Mouse (Mus musculus) urinary bladder, postnatal 4 days (tissue): ENCODE results near the gene Caprin1.

Experiments
- DNase-seq, 2 experiments: peaks; one replicate each; pipeline ENCODE4 v3.0.0; 2021 to 2022; ENCODE audit warnings: low spot score in 2 of 2

Caprin1 gene

DNA sequence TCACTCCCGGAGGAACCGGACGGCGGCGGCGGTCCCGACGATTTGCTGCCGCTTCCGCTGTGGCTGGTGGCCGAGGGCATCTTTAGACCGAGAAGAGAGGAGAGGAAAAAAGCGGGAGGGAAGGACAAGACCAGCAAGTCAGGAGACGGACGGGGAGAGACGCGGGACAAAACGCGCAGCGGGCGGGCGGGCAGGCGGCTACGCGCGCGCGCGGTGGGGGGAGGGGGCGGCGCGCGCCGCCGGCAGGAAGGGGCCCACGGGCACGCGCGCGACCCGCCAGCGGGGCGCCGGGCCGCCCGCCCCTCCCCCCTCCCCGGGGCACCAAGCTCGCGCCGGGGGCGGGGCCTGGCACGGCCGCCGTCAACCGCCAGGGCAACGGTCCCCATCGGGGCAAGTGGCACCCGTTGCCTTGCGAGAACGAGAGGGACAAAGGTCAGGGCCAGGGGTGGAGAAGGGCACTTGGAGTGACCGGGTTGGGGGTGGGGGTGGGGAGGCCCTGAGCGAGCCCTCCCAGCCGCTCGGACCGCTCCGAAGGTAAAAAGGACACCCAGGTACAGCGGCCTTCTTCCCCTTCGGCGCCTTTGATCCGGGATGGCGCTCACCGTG lies 485 bp downstream of the Caprin1 start:
- DNase-seq: peak; percentile 75

GRCm38 (mm10) chr2:103796211-103796860 lies 1.1 kb downstream of the Caprin1 start:
- peak; percentile 35 to 60 for DNase-seq

- peak; percentile 64 to 75 for DNase-seq
Observed at GRCm38 (mm10) chr2:103795843-103796210, 1.6 kb downstream of the Caprin1 start.

GRCm38 (mm10) chr2:103792009-103792408 lies 5.4 kb downstream of the Caprin1 start:
- DNase-seq: no peak

- DNase-seq: no peak
Observed at GRCm38 (mm10) chr2:103785735-103786134, 11.7 kb downstream of the Caprin1 start.

- no peak for DNase-seq
Observed at GRCm38 (mm10) chr2:103784621-103785020, 12.8 kb downstream of the Caprin1 start.

GRCm38 (mm10) chr2:103762492-103762891 lies 35.0 kb downstream of the Caprin1 start:
- DNase-seq: no peak

- DNase-seq: no peak
Observed at GRCm38 (mm10) chr2:103761993-103762392, 35.5 kb downstream of the Caprin1 start.

- DNase-seq: peak; percentile 96 to 98
Observed at GRCm38 (mm10) chr2:103760906-103761716, 36.3 kb downstream of the Caprin1 start, which contains the start of gene Nat10. Nat10 (minus strand) TSS chr2:103761270.

- no peak for DNase-seq
Observed at GRCm38 (mm10) chr2:103760421-103760820, 37.0 kb downstream of the Caprin1 start.

DNA sequence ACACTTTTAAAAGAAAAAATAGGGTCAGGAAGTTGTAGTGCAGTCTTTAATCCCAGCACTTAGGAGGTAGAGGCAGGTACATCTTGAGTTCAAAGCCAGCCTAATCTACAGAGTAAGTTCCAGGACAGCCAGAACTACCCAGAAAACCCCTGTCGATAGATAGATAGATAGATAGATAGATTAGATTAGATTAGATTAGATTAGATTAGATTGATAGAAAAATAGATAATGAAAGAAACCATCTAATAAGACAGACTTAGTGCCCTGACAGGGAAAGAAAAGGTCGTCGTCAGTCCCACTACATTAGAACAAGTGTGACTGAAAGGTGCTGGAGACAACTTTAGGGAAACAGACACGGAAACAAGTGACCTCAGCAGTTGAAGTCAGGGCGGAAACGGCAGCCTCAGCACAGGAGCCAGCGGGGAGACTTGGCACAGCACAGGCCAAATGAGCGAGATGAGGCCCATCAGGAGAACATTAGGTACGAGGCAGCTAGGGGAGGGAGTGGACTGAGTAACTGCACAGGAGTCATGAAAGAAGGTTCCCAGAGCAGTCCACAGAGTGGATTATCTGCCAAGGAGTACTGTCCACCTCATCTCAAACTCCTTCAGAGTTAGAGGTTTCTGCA lies 41.9 kb downstream of the Caprin1 start:
- DNase-seq: no peak

- DNase-seq: no peak
Observed at GRCm38 (mm10) chr2:103754614-103755013, 42.8 kb downstream of the Caprin1 start.

DNA sequence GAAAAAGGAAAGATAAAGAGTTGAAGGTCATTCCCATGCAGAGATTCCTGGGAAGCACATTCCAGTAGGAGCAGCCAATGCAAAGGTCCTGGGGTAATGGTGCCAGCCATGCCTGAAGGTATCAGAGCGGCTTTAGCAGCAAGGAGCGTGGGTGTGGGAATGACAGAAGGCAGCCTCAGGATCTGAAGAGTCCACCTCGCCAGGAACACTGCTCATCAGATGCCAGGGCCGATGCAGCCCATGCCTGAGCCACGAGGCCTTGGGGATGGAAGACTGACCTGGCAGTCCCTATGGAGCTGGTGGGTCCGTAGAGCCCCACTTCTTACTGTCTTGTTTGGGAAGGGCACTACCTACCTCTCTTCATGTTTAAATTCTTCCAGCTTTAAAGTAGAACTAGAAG lies 45.7 kb downstream of the Caprin1 start:
- no peak for DNase-seq

GRCm38 (mm10) chr2:103749091-103749490 lies 48.4 kb downstream of the Caprin1 start:
- no peak for DNase-seq

DNA sequence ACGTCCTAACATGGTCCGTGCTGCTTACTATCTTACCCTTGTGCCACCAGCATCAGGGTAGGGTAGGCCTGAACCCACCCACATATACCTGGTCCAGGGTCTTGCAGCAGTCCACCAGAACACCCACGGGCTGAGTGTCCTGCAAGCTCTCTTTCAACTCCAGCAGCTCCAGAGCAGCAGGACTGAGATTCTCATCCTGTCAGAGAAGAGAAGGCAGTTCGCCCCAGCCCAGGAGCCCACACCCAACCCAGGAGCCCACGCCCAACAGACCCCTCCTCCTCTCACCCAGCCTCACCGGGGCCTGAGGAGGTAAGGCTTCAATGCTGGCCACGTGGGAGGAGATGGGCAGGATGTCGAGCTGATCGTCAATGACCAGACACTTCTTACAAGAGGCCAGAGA lies 49.6 kb downstream of the Caprin1 start:
- no peak for DNase-seq

DNA sequence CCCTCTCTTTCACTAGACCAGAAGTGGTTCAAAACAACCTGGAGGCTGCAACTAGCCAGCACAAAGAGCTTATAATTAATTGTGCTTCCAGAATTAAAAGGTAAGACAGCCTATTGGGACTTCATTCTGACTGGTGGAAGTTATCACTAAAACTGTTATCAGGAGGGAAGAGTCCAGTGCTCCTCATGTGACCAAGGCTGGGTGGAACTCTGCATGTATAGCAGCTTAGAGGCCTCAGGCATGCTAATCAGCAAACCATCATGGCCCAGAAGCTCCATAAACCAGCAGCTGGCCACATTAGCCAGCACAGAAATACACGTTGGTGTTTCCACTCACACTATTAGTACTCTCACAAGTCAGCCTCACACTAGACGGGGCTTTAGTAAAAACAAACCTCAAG lies 50.7 kb downstream of the Caprin1 start:
- DNase-seq: no peak

- DNase-seq: peak in 1 of 2 experiments; percentile 42
Observed at GRCm38 (mm10) chr2:103746096-103746495, 51.4 kb downstream of the Caprin1 start.

DNA sequence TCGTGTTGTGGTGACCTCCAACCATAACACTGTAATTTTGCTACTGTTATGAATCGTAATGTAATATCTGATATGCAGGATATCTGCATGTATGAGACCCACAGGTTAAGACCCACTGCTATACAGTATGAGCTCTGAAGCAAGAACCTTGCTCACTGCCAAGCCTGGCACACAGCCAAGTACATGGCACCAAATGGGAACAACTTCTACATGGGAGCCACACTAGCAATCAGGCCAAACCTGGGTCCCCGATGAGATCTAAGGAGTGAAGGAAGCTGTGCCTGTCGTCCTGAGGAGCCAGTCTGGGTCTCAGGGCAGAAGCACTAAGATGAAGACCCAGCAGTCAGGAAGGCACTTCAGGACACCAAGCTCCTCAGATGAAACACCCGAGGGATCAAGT lies 52.0 kb downstream of the Caprin1 start:
- DNase-seq: peak in 1 of 2 experiments; percentile 58

DNA sequence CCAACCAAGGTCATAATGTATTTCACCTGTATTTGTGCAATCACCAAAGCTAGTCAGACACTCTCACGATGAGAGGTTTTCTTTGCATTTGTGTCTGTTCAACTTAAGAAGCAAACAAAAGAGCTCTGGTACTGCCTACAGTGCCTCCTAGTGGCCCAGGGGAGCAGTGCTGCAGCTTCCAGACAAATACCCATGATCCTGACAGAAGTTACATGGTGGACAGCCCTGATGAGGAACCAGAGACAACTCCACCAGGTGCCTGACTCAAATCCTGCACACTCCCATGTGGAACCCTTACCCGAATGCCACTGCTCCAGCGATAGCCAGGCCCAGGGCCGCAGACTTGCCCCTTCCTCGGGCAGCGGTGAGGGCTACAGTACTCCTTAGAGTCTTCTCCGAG lies 53.5 kb downstream of the Caprin1 start:
- peak; percentile 27 to 65 for DNase-seq

DNA sequence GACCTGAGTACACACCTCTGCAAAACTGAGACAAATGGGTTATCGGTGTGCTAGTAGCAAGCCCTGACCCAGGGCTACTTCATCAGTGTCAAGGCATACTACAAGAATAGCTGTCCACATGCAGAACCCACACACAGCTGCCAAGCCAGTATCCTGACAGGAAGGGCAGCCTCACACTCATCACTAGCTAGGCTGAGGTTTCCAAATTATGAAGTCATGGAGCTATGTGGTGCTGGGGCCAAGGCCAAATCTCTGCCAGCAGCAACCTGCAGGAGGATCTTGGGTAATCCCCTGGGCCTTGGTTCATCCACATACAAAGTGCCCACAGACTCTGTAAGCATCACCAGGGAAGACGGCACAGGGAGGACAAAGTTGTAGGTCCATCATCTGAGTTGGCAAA lies 53.9 kb downstream of the Caprin1 start:
- peak in 1 of 2 experiments; percentile 14 for DNase-seq

DNA sequence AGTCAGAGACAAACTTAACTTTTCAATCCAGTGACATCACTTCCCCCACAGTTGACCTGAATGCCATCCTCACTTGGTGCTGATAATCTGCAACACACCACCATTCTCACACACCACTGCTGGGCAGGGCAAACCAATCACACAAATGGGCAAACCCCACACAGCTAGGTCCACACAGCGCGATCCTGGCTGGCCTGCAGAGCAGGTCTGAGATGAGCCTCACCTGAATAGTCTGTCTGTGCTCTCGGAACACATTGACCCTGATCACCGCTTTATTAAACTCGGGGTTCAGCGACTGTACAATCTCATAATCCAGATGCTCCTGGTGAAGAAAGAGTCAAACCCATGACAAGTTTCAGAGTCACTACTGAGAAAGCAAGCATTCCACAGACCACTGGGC lies 54.6 kb downstream of the Caprin1 start:
- DNase-seq: peak in 1 of 2 experiments; percentile 51

GRCm38 (mm10) chr2:103731423-103731822 lies 66.0 kb downstream of the Caprin1 start:
- no peak for DNase-seq
